Mouse (Mus musculus): ENCODE results near the gene Btg1.

DNA sequence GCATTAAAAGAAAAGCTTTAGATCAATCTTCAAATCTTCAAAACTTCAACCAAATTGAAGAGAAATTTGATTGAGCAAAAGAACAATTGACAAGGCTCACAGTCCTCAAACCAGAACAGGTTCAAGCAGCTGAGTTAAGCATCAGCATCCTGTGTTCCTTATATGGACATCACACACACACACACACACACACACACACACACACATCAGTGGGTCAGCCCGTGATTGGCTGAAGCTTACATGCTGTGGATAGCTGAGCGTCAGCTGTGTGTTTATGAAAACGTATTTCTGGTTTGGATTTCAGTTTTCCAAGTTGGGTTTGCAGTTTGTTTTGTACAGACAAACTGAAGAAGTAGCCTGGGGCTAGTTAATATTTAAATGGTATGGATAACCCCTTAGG lies 32.7 kb downstream of the Btg1 start:
- no peak for TF ChIP-seq POLR2A (IDR thresholded peaks at IDR 0.05; ENCODE audit: insufficient read depth, low read length)
- no peak for TF ChIP-seq CTCF (IDR thresholded peaks at IDR 0.05; ENCODE audit: low read depth, low read length)

Measured in ES-Bruce4 (cell line).